Mouse (Mus musculus): ENCODE results near the gene Gm32802. TPM values are rescaled to one million over a fixed set of nuclear protein-coding genes. Genes with fewer than 3 reads are reported as not detected.
"Not testable (repeated sequence)": the region's sequence is repeated elsewhere in the genome, so short reads cannot be mapped to it uniquely, and the experiment has no call there.

The Gm32802 gene
- 0.15 TPM in 1 of 2 replicates, not detected in the other for polyA plus RNA-seq (2015; fragmentation: Nextera tagmentation; extraction: Ambion mirVana)

- H3K27me3 ChIP-seq; ATAC-seq (ENCODE audit: insufficient number of reproducible peaks, insufficient read depth, low FRiP score, low TSS enrichment, low read depth): not testable (repeated sequence)
- WGBS, result no CpG with 5 or more reads among the region's 13 CpGs
Measured at GRCm38 (mm10) chr10:118258388-118258787, at the start of gene Gm32802. Gm32802 (plus strand) TSS chr10:118258688.

GRCm38 (mm10) chr10:118215719-118216393 lies 42.6 kb upstream of the Gm32802 start:
- not testable (repeated sequence) for ATAC-seq (ENCODE audit: insufficient number of reproducible peaks, insufficient read depth, low FRiP score, low TSS enrichment, low read depth); H3K9ac ChIP-seq; H3K4me3 ChIP-seq; H3K27me3 ChIP-seq; H3K9me3 ChIP-seq; H3K27ac ChIP-seq; H3K36me3 ChIP-seq; H3K4me1 ChIP-seq; H3K4me2 ChIP-seq
- 59% methylated on average over 2 of the region's 4 CpGs for WGBS

More at GRCm38 (mm10) chr10:118258388-118258787, at the start of gene Gm32802:
- H3K9me3 ChIP-seq, H3K4me2 ChIP-seq, H3K4me1 ChIP-seq, H3K9ac ChIP-seq, H3K36me3 ChIP-seq, H3K27ac ChIP-seq, H3K4me3 ChIP-seq: not testable (repeated sequence)

DNA sequence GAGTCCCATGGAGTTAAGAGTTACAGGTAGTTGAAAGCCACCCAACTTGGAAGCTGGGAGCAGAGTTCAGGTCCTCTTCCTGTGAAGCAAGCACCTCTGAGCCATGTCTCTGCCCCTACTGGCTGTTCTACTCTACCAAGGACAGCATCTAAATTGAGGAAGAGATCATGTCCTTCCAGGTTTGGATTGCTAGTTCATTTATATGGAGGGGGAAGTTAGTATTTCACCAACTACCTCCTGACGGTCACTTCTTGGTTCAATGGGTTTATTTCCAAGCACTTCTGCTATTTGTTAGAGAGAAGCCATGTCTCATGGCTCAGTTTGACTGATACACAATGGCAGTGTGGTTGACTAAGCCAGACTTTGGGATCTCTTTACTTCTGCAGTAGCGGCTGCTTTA lies 30.9 kb upstream of the Gm32802 start:
- H3K4me2 ChIP-seq; H3K9ac ChIP-seq; ATAC-seq (ENCODE audit: insufficient number of reproducible peaks, insufficient read depth, low FRiP score, low TSS enrichment, low read depth); H3K9me3 ChIP-seq; H3K27ac ChIP-seq; H3K4me3 ChIP-seq; H3K36me3 ChIP-seq; H3K27me3 ChIP-seq; H3K4me1 ChIP-seq: not testable (repeated sequence)
- WGBS, result 88% methylated on average over 1 of the region's 2 CpGs

GRCm38 (mm10) chr10:118232607-118233006 lies 25.9 kb upstream of the Gm32802 start:
- no CpG with 5 or more reads among the region's 5 CpGs for WGBS
- not testable (repeated sequence) for ATAC-seq (ENCODE audit: insufficient number of reproducible peaks, insufficient read depth, low FRiP score, low TSS enrichment, low read depth); H3K36me3 ChIP-seq

DNA sequence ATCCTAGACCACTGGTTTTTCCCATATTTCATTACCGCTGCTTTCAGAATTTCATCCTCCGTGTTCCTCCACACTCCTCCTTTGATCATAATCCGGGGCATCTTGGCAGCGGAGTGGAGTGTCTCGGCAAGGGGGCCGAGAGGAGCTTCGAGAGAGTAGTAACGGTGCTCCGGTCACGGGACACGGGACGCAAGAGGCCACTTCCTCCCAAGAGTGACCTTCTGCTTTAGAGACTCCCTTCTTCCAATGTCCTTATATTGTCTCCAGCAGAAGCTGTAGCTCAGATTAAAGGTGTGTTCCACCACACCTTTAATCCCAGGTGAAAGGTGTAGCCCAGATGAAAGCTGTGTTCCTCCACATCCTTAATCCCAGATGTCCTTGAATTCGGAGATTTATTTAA lies 17.8 kb upstream of the Gm32802 start, which contains the start of gene Gm32717:
Gene Gm32717 (minus strand): TSS at position 101 of the 400 bp plus-strand sequence.
- not testable (repeated sequence) for ATAC-seq (ENCODE audit: insufficient number of reproducible peaks, insufficient read depth, low FRiP score, low TSS enrichment, low read depth); H3K27ac ChIP-seq; H3K27me3 ChIP-seq; H3K4me2 ChIP-seq; H3K9ac ChIP-seq; H3K4me3 ChIP-seq; H3K9me3 ChIP-seq; H3K4me1 ChIP-seq; H3K36me3 ChIP-seq
- no CpG with 5 or more reads among the region's 13 CpGs for WGBS

More at GRCm38 (mm10) chr10:118232607-118233006, 25.9 kb upstream of the Gm32802 start:
- H3K27ac ChIP-seq, H3K4me1 ChIP-seq, H3K4me3 ChIP-seq, H3K9ac ChIP-seq, H3K4me2 ChIP-seq, H3K9me3 ChIP-seq, H3K27me3 ChIP-seq: not testable (repeated sequence)

DNA sequence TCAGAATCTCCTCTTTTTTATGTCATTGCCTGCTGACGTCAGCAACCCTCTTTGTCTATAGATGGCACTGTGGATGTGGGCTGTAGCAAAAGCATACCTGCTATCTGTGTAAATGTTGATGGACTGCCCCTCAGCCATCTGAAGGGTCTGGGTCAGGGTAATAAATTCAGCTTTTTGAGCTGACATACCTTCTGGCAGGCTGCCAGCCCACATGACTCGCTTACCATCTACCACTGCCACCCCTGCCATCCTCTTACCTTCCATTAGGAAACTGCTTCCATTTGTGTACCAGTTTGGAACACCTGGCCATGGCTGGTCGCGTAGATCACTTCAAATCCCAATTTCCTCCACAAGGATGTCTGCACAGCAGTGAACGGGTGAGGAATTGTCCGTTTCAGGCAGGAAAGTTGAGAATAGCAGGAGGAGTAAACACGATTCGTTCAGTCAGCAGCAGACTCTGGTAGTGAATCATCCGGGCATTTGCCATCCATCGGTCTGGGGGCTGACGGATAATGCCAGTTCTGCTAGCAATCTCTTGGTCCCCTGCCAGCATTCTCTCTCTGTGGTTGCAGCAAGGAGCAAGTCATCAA lies 9.4 kb upstream of the Gm32802 start:
- not testable (repeated sequence) for H3K27ac ChIP-seq; ATAC-seq (ENCODE audit: insufficient number of reproducible peaks, insufficient read depth, low FRiP score, low TSS enrichment, low read depth); H3K4me1 ChIP-seq; H3K4me3 ChIP-seq; H3K4me2 ChIP-seq; H3K27me3 ChIP-seq; H3K9me3 ChIP-seq; H3K9ac ChIP-seq; H3K36me3 ChIP-seq
- WGBS, result 80% methylated on average over 11 of the region's 11 CpGs

DNA sequence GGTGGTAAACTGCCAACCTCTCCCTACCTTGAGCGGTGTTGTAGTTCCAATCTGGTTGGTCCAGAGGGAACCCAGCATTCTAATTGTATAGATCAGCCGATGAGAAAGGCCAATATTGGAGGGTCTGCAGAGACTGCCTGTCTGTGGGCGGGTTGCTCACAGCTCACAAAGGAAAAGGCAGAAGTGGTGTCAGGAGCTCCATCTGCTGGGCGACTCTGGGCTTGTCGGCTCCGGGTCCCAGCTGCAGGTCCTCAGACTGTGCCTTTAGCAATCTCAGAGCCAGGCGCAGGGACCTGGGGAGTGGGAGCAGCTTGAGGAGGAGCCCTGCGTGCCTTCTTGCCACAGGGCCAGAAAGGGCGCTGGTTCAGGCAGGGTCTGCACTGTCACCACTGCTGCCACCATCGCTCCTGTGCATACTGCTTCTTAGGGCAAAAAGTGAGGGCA lies 7.6 kb upstream of the Gm32802 start:
- ATAC-seq (ENCODE audit: insufficient number of reproducible peaks, insufficient read depth, low FRiP score, low TSS enrichment, low read depth), result no peak

DNA sequence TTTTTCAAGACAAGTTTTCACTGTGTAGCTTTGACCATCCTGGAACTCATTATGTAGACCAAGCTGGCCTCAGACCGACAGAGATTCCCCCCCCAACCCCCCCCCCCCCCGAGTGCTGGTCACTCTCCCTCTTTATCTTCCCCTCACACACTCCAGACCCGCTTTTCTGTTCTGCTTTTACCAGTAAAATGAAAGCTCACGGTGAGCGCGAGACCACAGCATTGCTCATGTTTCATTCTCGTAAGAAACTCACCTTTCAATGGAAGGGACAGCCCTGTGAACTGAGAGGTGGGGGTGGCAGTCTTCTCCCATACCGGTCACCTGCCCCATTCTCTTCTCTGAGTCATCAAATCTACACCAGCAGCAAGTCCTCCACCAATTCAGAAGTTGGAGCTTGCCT lies 10.3 kb downstream of the Gm32802 start:
- not testable (repeated sequence) for H3K27ac ChIP-seq; H3K4me3 ChIP-seq; H3K36me3 ChIP-seq; H3K4me1 ChIP-seq; H3K9ac ChIP-seq; H3K9me3 ChIP-seq; ATAC-seq (ENCODE audit: insufficient number of reproducible peaks, insufficient read depth, low FRiP score, low TSS enrichment, low read depth); H3K4me2 ChIP-seq; H3K27me3 ChIP-seq
- WGBS, result 66% methylated on average over 2 of the region's 8 CpGs

More for the DNA sequence above, 7.6 kb upstream of the Gm32802 start:
- Histone ChIP-seq H3K9me3 (no peaks in the 10 kb centered on the region), H3K36me3 (no peaks in the 10 kb centered on the region), H3K9ac (no peak overlapping the region), H3K4me3 (no peak overlapping the region), H3K27me3 (no peaks in the 10 kb centered on the region), H3K4me1 (no peaks in the 10 kb centered on the region; the same call in 1 of the 2 replicates), H3K27ac (no peak overlapping the region), H3K4me2 (no peak overlapping the region)
- WGBS, result 39% methylated on average over 10 of the region's 10 CpGs

DNA sequence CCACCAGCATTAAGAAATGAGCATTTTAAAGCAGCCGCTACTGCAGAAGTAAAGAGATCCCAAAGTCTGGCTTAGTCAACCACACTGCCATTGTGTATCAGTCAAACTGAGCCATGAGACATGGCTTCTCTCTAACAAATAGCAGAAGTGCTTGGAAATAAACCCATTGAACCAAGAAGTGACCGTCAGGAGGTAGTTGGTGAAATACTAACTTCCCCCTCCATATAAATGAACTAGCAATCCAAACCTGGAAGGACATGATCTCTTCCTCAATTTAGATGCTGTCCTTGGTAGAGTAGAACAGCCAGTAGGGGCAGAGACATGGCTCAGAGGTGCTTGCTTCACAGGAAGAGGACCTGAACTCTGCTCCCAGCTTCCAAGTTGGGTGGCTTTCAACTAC lies 12.9 kb downstream of the Gm32802 start:
- H3K4me2 ChIP-seq; H3K36me3 ChIP-seq; H3K4me3 ChIP-seq; H3K27me3 ChIP-seq; H3K9ac ChIP-seq; H3K27ac ChIP-seq; ATAC-seq (ENCODE audit: insufficient number of reproducible peaks, insufficient read depth, low FRiP score, low TSS enrichment, low read depth); H3K4me1 ChIP-seq; H3K9me3 ChIP-seq: not testable (repeated sequence)
- WGBS, result 100% methylated on average over 1 of the region's 2 CpGs

- not testable (repeated sequence) for H3K4me3 ChIP-seq; H3K36me3 ChIP-seq; H3K27ac ChIP-seq; H3K27me3 ChIP-seq; H3K4me1 ChIP-seq; H3K9me3 ChIP-seq; H3K9ac ChIP-seq; ATAC-seq (ENCODE audit: insufficient number of reproducible peaks, insufficient read depth, low FRiP score, low TSS enrichment, low read depth); H3K4me2 ChIP-seq
- WGBS, result no CpG with 5 or more reads among the region's 4 CpGs
Measured at GRCm38 (mm10) chr10:118278069-118278468, 19.6 kb downstream of the Gm32802 start.

DNA sequence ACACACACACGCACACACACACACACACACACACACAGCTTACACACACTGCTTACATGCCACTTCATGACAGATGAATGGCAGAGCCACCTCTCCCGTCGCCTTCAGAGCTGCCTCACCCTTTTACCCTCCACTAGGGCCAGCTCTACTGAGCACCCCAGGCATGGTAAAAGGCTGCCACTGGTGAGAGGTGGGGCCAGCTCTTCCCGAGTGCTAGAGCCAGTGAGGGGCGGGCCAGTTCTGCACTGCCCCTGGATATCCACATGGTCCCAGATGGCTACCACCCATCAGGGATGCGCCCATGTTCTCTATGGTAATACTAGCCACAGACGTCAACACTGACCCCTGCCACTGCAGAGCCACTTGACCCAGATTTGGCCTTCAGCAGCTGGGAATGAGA lies 24.1 kb downstream of the Gm32802 start:
- not testable (repeated sequence) for H3K4me2 ChIP-seq; H3K27me3 ChIP-seq; ATAC-seq (ENCODE audit: insufficient number of reproducible peaks, insufficient read depth, low FRiP score, low TSS enrichment, low read depth); H3K9ac ChIP-seq; H3K4me1 ChIP-seq; H3K9me3 ChIP-seq; H3K36me3 ChIP-seq; H3K27ac ChIP-seq; H3K4me3 ChIP-seq
- 81% methylated on average over 7 of the region's 7 CpGs for WGBS

- not testable (repeated sequence) for H3K27ac ChIP-seq; H3K9ac ChIP-seq; ATAC-seq (ENCODE audit: insufficient number of reproducible peaks, insufficient read depth, low FRiP score, low TSS enrichment, low read depth); H3K36me3 ChIP-seq; H3K4me1 ChIP-seq; H3K4me2 ChIP-seq; H3K4me3 ChIP-seq; H3K27me3 ChIP-seq; H3K9me3 ChIP-seq
- WGBS, result 67% methylated on average over 3 of the region's 5 CpGs
Measured at GRCm38 (mm10) chr10:118283016-118283415, 24.5 kb downstream of the Gm32802 start.
